Mouse (Mus musculus) stomach, postnatal 0 days (tissue): ENCODE data around the gene Tnfaip6.

Experiments used
- CTCF ChIP-seq: IDR thresholded peaks from 2 replicates; pipeline ENCODE4 v1.5.1; 2016; ENCODE audit warnings: antibody characterized with exemption, low read depth, mild to moderate bottlenecking, moderate library complexity
- EP300 ChIP-seq: optimal IDR thresholded peaks from 2 replicates; pipeline ENCODE3; 2016; ENCODE audit warnings: antibody characterized with exemption

DNA sequence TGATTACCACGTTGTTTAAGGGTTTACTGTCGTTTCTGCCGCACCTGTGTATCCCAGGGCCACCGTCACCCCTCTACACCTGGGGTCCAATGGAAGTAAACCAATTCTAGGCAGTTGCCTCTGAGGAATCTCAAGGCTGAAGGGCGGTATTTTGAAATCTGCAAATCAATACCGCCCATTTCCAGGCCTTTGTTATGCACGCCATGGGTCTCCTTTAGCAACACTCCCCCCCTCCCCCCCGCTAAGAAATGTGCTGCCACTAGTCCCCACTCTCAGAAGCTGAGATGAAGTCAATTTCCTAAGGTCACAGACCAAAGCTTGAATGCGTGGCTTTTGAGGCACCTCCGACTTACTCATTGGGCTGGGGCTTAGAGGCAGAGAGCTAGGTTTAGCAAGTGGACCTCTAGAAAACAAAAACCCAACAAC lies 34.3 kb downstream of the Tnfaip6 start:
- TF ChIP-seq EP300 (no peak), CTCF (no peak)
